Mouse (Mus musculus): ENCODE measurements around the gene Sim2. TPM values are rescaled to one million over a fixed set of nuclear protein-coding genes. Genes with fewer than 3 reads are reported as not detected.

The Sim2 gene
- total and polyA plus RNA-seq, 2 experiments from 2014 or later, result 0.27 to 0.29 TPM

DNA sequence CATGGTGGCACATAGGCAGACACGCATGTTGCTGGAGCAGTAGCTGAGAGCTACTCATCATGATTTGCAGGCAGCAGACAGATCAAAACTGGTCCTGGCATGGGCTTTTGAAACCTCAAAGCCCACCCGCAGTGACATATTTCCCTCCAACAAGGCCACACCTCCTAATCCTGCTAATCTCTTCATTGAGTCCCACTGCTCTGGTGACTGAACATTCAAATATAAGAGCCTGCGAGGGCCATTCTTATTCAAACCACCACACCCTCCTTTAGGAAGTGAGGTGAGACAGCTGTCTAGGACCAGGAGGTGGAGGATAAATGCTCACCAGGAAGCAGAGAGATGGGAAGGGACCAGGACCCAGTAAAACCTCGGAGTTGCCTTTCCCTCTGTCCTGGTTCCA is 85.5 kb downstream of the Sim2 start:
- WGBS, result 17% methylated on average over 4 of the region's 4 CpGs
- no peak for ATAC-seq
- no peaks in the 10 kb centered on the region for H3K4me1 ChIP-seq (ENCODE audit: insufficient read depth)

DNA sequence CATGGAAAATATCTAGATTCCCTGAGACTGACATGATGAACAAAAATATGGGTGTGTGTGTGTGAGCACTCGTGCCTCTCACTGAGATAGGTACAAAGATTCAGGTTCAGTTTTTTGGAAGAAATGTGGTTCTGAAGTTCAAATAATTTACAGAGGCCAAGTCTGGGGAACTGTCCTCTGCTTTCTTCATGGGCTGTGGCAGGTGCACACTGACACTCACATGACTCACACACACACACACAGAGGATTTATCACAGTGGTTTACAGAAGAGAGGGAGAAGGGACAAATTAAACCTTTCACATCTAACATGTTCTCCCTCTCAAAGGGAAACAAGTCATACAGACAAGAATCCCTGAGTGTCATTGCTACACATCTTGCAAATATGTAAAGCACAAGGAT is 88.6 kb downstream of the Sim2 start:
- no peak overlapping the region for H3K4me3 ChIP-seq (ENCODE audit: low read depth, low read length)
- 0 out of 2 replicates have a peak, but pooled peaks cover 6% of the 10 kb centered on the region for H3K4me1 ChIP-seq (ENCODE audit: insufficient read depth)
- H3K27ac ChIP-seq (ENCODE audit: low read depth, low read length), result no peak overlapping the region
- TF ChIP-seq CTCF (IDR thresholded peaks at IDR 0.05; ENCODE audit: low read depth), result no peak
- H3K9me3 ChIP-seq (ENCODE audit: low read length), result no peaks in the 10 kb centered on the region
- no peak overlapping the region for H3K4me2 ChIP-seq (ENCODE audit: low read depth)
- ATAC-seq (no peak), DNase-seq (no peak)
- no peaks in the 10 kb centered on the region for H3K27me3 ChIP-seq (ENCODE audit: insufficient read depth, low read length)
- no peak overlapping the region for H3K9ac ChIP-seq
- H3K36me3 ChIP-seq (ENCODE audit: insufficient read depth), result no peaks in the 10 kb centered on the region
- WGBS, result 83% methylated on average over 1 of the region's 1 CpGs

More for the DNA sequence above, 85.5 kb downstream of the Sim2 start:
- no peaks in the 10 kb centered on the region for H3K36me3 ChIP-seq (ENCODE audit: insufficient read depth)
- H3K27me3 ChIP-seq (ENCODE audit: insufficient read depth, low read length), result no peaks in the 10 kb centered on the region
- TF ChIP-seq CTCF (IDR thresholded peaks at IDR 0.05; ENCODE audit: low read depth), result no peak
- no peaks in the 10 kb centered on the region for H3K9me3 ChIP-seq (ENCODE audit: low read length)
- H3K4me2 ChIP-seq (ENCODE audit: low read depth), result no peak overlapping the region
- no peak overlapping the region for H3K9ac ChIP-seq
- H3K4me3 ChIP-seq (ENCODE audit: low read depth, low read length), result no peak overlapping the region
- no peak overlapping the region for H3K27ac ChIP-seq (ENCODE audit: low read depth, low read length)
- DNase-seq, result no peak

DNA sequence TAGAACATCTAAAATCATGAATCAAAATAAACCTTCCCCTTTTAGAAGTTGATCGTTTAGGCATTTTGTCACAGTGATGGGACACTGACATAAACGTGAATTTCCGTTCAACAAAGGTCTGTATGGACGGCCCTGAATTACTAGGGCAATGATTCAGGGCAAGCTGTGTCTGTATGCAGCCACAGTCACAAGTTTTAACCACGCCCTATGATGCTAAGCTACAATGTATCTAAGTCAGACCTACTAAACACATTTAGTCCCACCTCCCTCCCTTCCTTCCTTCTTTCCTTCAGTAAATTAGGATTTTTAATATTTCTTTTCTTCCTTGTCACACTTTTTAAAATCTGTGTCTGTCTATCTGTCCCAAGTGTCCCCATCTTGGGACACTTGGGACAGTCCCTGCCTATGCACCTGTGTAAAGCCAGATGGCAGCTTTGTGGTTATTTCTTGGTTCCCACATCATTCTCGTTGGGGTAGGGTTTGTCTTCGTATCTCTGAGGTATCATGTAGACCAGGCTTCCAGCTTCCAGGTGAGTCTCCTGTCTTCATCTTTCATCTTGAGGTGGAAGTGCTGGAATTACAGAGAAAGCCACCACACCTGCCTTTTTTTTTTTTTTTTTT is 90.7 kb downstream of the Sim2 start:
- H3K36me3 ChIP-seq (ENCODE audit: insufficient read depth), result no peaks in the 10 kb centered on the region
- H3K27ac ChIP-seq (ENCODE audit: low read depth, low read length), result no peak overlapping the region
- TF ChIP-seq CTCF (IDR thresholded peaks at IDR 0.05; ENCODE audit: low read depth), result no peak
- H3K4me2 ChIP-seq (ENCODE audit: low read depth), result no peak overlapping the region
- H3K9me3 ChIP-seq (ENCODE audit: low read length), result no peaks in the 10 kb centered on the region
- H3K27me3 ChIP-seq (ENCODE audit: insufficient read depth, low read length), result peaks cover 5% of the 10 kb centered on the region; the same call in 1 of the 2 replicates
- no peak for ATAC-seq
- no peak overlapping the region for H3K4me3 ChIP-seq (ENCODE audit: low read depth, low read length)
- no peak overlapping the region for H3K9ac ChIP-seq
- 90% methylated on average over 7 of the region's 7 CpGs for WGBS
- DNase-seq, result no peak
- H3K4me1 ChIP-seq (ENCODE audit: insufficient read depth), result peaks cover 8% of the 10 kb centered on the region; the same call in 1 of the 2 replicates

Small RNA genes lying within 50 kb of the gene (microRNA-seq; reads per million reads assigned to microRNA genes)
- 0 reads per million in 2 experiments for gene Gm23062

Other genes starting within 250 kb of the Sim2 start
- 13.5 TPM in 2 replicates for gene Chaf1b, start 201.0 kb upstream of the Sim2 start, total RNA-seq (2014; rRNA removed)
- gene Chaf1b, start 201.0 kb upstream of the Sim2 start, polyA plus RNA-seq (2015; fragmentation: Nextera tagmentation; extraction: Ambion mirVana), result 21.1 and 25.2 TPM in 2 replicates
- 0.23 TPM in 1 of 2 replicates, not detected in the other for gene Cldn14, start 76.1 kb upstream of the Sim2 start, total RNA-seq (2014; rRNA removed)
- gene Cldn14, start 76.1 kb upstream of the Sim2 start, polyA plus RNA-seq (2015; fragmentation: Nextera tagmentation; extraction: Ambion mirVana), result not detected in 2 replicates
- 5.5 and 6.8 TPM in 2 replicates for gene Hlcs, start 228.6 kb downstream of the Sim2 start, total RNA-seq (2014; rRNA removed)
- gene Hlcs, start 228.6 kb downstream of the Sim2 start, polyA plus RNA-seq (2015; fragmentation: Nextera tagmentation; extraction: Ambion mirVana), result 2.7 and 5.8 TPM in 2 replicates
- 0.14 and 0.69 TPM in 2 replicates for gene Ripply3, start 243.5 kb downstream of the Sim2 start, total RNA-seq (2014; rRNA removed)
- gene Ripply3, start 243.5 kb downstream of the Sim2 start, polyA plus RNA-seq (2015; fragmentation: Nextera tagmentation; extraction: Ambion mirVana), result 0.54 and 0.74 TPM in 2 replicates